Mouse (Mus musculus) embryonic fibroblast, embryonic 13.5 days (primary cell): ENCODE measurements around the gene Jmjd1c.

Experiments used
- CTCF ChIP-seq: IDR thresholded peaks from 2 replicates; pipeline ENCODE4 v1.5.1; 2011; ENCODE audit warnings: mild to moderate bottlenecking, control low read depth, low read length, moderate library complexity, borderline replicate concordance; ENCODE audit not compliant: insufficient read depth
- POLR2A ChIP-seq: IDR thresholded peaks from 2 replicates; pipeline ENCODE4 v1.6.1; 2011; ENCODE audit warnings: low read depth, mild to moderate bottlenecking, control low read depth, low read length, moderate library complexity

DNA sequence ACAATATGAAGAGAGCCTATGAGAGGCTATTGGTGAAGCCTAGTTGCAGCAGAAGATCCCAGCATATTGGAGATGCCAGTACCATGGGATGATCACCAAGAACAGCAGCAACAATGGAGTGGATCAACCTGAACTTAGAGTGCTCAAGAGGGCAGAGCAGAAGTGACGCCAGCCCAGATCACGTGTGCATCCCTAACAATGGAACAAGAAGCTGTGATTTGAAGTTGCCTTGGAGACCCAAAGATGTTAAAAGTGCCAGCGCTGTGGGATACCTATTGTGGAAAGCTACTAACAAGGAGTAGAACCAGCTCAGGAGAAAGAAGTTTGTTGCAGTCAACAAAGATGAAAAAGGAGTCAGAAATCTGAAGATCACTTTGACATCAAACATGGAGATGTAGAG lies 55.8 kb downstream of the Jmjd1c start:
- TF ChIP-seq POLR2A (no peak), CTCF (no peak)
